Mouse (Mus musculus) kidney, adult 2 months (tissue): Measurements from ENCODE around the gene Galnt4.

ENCODE experiments used
- CTCF ChIP-seq: fragments of 200-500 bp; conservative IDR thresholded peaks from 2 replicates; pipeline ENCODE4 v1.5.1; 2011; ENCODE audit warnings: low read depth, mild to moderate bottlenecking, control low read depth, low read length, moderate library complexity, mixed read lengths; ENCODE audit not compliant: insufficient read depth, insufficient read length
- POLR2A ChIP-seq: fragments of 200-500 bp; IDR thresholded peaks from one replicate; pipeline ENCODE4 v1.6.1; 2011; ENCODE audit warnings: low read depth, low read length, control low read depth

- TF ChIP-seq CTCF (no peak), POLR2A (no peak)
These were observed 19.8 kb downstream of the Galnt4 start for GRCm38 (mm10) chr10:99127691-99128261.
